Mouse (Mus musculus): Measurements from ENCODE around the gene Plxnb2.

GRCm38 (mm10) chr15:89137378-89138045 is 43.1 kb downstream of the Plxnb2 start:
- TF ChIP-seq CTCF (IDR thresholded peaks at IDR 0.05; ENCODE audit: low read depth, low read length) (no peak), GATA1 (IDR thresholded peaks at IDR 0.05; ENCODE audit: borderline replicate concordance, low read length) (no peak), POLR2AphosphoS5 (IDR thresholded peaks at IDR 0.05; ENCODE audit: insufficient replicate concordance, low read depth, low read length) (no peak), TAL1 (conservative IDR thresholded peaks at IDR 0.05; ENCODE audit: low read depth, low read length) (no peak)
